11 mouse cellular contexts compared by ENCODE assay signal in genomic region chr10:22868386-22868918, GRCm38 (mm10). TPM values are rescaled to one million over a fixed set of nuclear protein-coding genes. Genes with fewer than 3 reads are reported as not detected.
A peak's percentile ranks its signal among the peaks of the same experiment; 100 is the strongest.
DNase-seq lines count a peak whose midpoint lies in the region; ATAC-seq and TF ChIP-seq lines count a peak whose summit lies in the region.
"Had no signal": no experiment of that assay in that cellular context is flagged by ENCODE, and none has a peak within 500 bp of the region (broad histone marks: within the 10 kb centered on the region; RNA-seq: fewer than 3 reads in every experiment).

No protein-coding gene starts in this region.

- no peaks in the 10 kb centered on the region for H3K36me3 ChIP-seq in midbrain, embryonic 14.5 days (ENCODE audit: control insufficient read depth, insufficient read depth, low read length)
- no peaks in the 10 kb centered on the region for H3K36me3 ChIP-seq in midbrain, embryonic 11.5 days (ENCODE audit: control insufficient read depth, insufficient read depth, low read length)
- no peaks in the 10 kb centered on the region for H3K36me3 ChIP-seq in heart, embryonic 13.5 days
- H3K36me3 ChIP-seq in midbrain, postnatal 0 days (ENCODE audit: insufficient read depth, low read length), result no peaks in the 10 kb centered on the region
- H3K36me3 ChIP-seq: liver, embryonic 12.5 days had no signal

- peak; percentile 49 for DNase-seq in midbrain, embryonic 14.5 days
- DNase-seq in midbrain, embryonic 11.5 days (ENCODE audit: low spot score, missing footprints), result no peak
- DNase-seq in kidney, adult 9 months, result peak; percentile 23
- peak; percentile 46 for DNase-seq in midbrain, postnatal 0 days (ENCODE audit: low spot score)
- DNase-seq in MN1 (ENCODE audit: low spot score), result no peak
- no peak for DNase-seq in cerebellum, adult 11 months
- DNase-seq in layer of hippocampus, postnatal 36 days, result no peak
- DNase-seq: cerebellum, adult 9-11 months; thymus, adult 2 months had no signal

- ATAC-seq in midbrain, embryonic 14.5 days (ENCODE audit: low FRiP score, low TSS enrichment), result no peak
- ATAC-seq in midbrain, embryonic 11.5 days (ENCODE audit: low FRiP score), result no peak
- ATAC-seq in heart, embryonic 13.5 days (ENCODE audit: extremely low read depth, insufficient number of reproducible peaks, low FRiP score, low TSS enrichment), result no peak
- no peak for ATAC-seq in midbrain, postnatal 0 days (ENCODE audit: low FRiP score)
- ATAC-seq: liver, embryonic 12.5 days had no signal

- no peak overlapping the region for H3K9ac ChIP-seq in midbrain, embryonic 14.5 days (replicated peaks; ENCODE audit: low read length)
- no peak overlapping the region for H3K9ac ChIP-seq in midbrain, embryonic 11.5 days (ENCODE audit: low read length)
- H3K9ac ChIP-seq in heart, embryonic 13.5 days, result no peak overlapping the region
- H3K9ac ChIP-seq in midbrain, postnatal 0 days (replicated peaks; ENCODE audit: low read length, poor library complexity, severe bottlenecking), result no peak overlapping the region
- H3K9ac ChIP-seq: liver, embryonic 12.5 days had no signal

- H3K4me2 ChIP-seq in midbrain, embryonic 14.5 days (ENCODE audit: low read length), result no peak overlapping the region
- no peak overlapping the region for H3K4me2 ChIP-seq in midbrain, embryonic 11.5 days
- peak overlapping the region; percentile 38 for H3K4me2 ChIP-seq in heart, embryonic 13.5 days
- no peak overlapping the region for H3K4me2 ChIP-seq in midbrain, postnatal 0 days (ENCODE audit: low read depth, low read length, poor library complexity, severe bottlenecking)
- H3K4me2 ChIP-seq: liver, embryonic 12.5 days had no signal

- no peaks in the 10 kb centered on the region for H3K27me3 ChIP-seq in midbrain, embryonic 14.5 days (ENCODE audit: control insufficient read depth, insufficient read depth, low read length)
- H3K27me3 ChIP-seq in midbrain, embryonic 11.5 days (ENCODE audit: control insufficient read depth, insufficient read depth, low read length), result no peaks in the 10 kb centered on the region
- no peaks in the 10 kb centered on the region for H3K27me3 ChIP-seq in heart, embryonic 13.5 days (replicated peaks)
- no peaks in the 10 kb centered on the region for H3K27me3 ChIP-seq in midbrain, postnatal 0 days (ENCODE audit: insufficient read depth, low read length)
- H3K27me3 ChIP-seq: liver, embryonic 12.5 days had no signal

- H3K4me3 ChIP-seq in midbrain, embryonic 14.5 days (replicated peaks; ENCODE audit: low read depth, low read length), result no peak overlapping the region
- no peak overlapping the region for H3K4me3 ChIP-seq in midbrain, embryonic 11.5 days (ENCODE audit: low read depth, low read length)
- no peak overlapping the region for H3K4me3 ChIP-seq in heart, embryonic 13.5 days
- no peak overlapping the region for H3K4me3 ChIP-seq in midbrain, postnatal 0 days (ENCODE audit: low read depth, low read length)
- H3K4me3 ChIP-seq: liver, embryonic 12.5 days had no signal

- 37% methylated on average over 8 of the region's 8 CpGs for WGBS in midbrain, embryonic 14.5 days
- WGBS in midbrain, embryonic 11.5 days, result 52% methylated on average over 8 of the region's 8 CpGs
- 14% methylated on average over 8 of the region's 8 CpGs for WGBS in heart, embryonic 13.5 days
- WGBS in midbrain, postnatal 0 days, result 47% methylated on average over 8 of the region's 8 CpGs

- no peaks in the 10 kb centered on the region for H3K4me1 ChIP-seq in midbrain, embryonic 14.5 days (ENCODE audit: control insufficient read depth, insufficient read depth, low read length)
- no peaks in the 10 kb centered on the region for H3K4me1 ChIP-seq in midbrain, embryonic 11.5 days (ENCODE audit: control insufficient read depth, insufficient read depth, low read length)
- peaks cover 16% of the 10 kb centered on the region for H3K4me1 ChIP-seq in heart, embryonic 13.5 days
- H3K4me1 ChIP-seq in midbrain, postnatal 0 days (ENCODE audit: insufficient read depth, low read length), result no peaks in the 10 kb centered on the region
- H3K4me1 ChIP-seq: liver, embryonic 12.5 days had no signal

- no peaks in the 10 kb centered on the region for H3K9me3 ChIP-seq in midbrain, embryonic 14.5 days (ENCODE audit: control insufficient read depth, low read length)
- H3K9me3 ChIP-seq in midbrain, embryonic 11.5 days (ENCODE audit: control insufficient read depth, low read length), result no peaks in the 10 kb centered on the region
- no peaks in the 10 kb centered on the region for H3K9me3 ChIP-seq in heart, embryonic 13.5 days
- no peaks in the 10 kb centered on the region for H3K9me3 ChIP-seq in midbrain, postnatal 0 days (ENCODE audit: low read length)
- H3K9me3 ChIP-seq: liver, embryonic 12.5 days had no signal

- no peak for TF ChIP-seq CTCF in midbrain, postnatal 0 days (IDR thresholded peaks at IDR 0.05)

- no peak overlapping the region for H3K27ac ChIP-seq in midbrain, embryonic 14.5 days (replicated peaks; ENCODE audit: low read depth, low read length)
- no peak overlapping the region for H3K27ac ChIP-seq in midbrain, embryonic 11.5 days (ENCODE audit: low read depth, low read length)
- peak overlapping the region; percentile 67; the same call in 1 of the 2 replicates for H3K27ac ChIP-seq in heart, embryonic 13.5 days (replicated peaks)
- no peak overlapping the region for H3K27ac ChIP-seq in midbrain, postnatal 0 days (ENCODE audit: low read depth, low read length)
- H3K27ac ChIP-seq: liver, embryonic 12.5 days had no signal

RNA-seq across cellular contexts. Expression of gene Tcf21, which starts 48.5 kb away (rescaled TPM):
- polyA plus RNA-seq in midbrain, embryonic 14.5 days (2014; fragmentation: Nextera tagmentation; extraction: Ambion mirVana), result not detected in 2 replicates
- polyA plus RNA-seq in midbrain, embryonic 11.5 days (2014; fragmentation: Nextera tagmentation; extraction: Ambion mirVana), result 0.11 TPM in 1 of 2 replicates, not detected in the other
- 61.7 and 63.3 TPM in 2 replicates for polyA plus RNA-seq in heart, embryonic 13.5 days (2015; fragmentation: Nextera tagmentation; extraction: Ambion mirVana)
- not detected in 2 replicates for total RNA-seq in midbrain, postnatal 0 days (2014; rRNA removed)
- not detected in 2 replicates for polyA plus RNA-seq in midbrain, postnatal 0 days (2015; fragmentation: Nextera tagmentation; extraction: Ambion mirVana)
- not detected for total RNA-seq in layer of hippocampus, postnatal 36 days (2021)

Comparison
In these comparisons a context has a peak if more than half of its experiments do, and no peak if none do; other contexts are left out.
1. DNase-seq: peak in midbrain, embryonic 14.5 days (single experiment), kidney, adult 9 months (single experiment) and midbrain, postnatal 0 days (single experiment); none in midbrain, embryonic 11.5 days (single experiment), MN1 (single experiment), cerebellum, adult 11 months (single experiment) and layer of hippocampus, postnatal 36 days (0 of 2).
2. RNA of gene Tcf21, which starts 48.5 kb away (polyA plus RNA-seq): 61.7 to 63.3 TPM in heart, embryonic 13.5 days; 0.11 TPM in midbrain, embryonic 11.5 days, not detected in midbrain, embryonic 14.5 days and not detected in midbrain, postnatal 0 days; every median in the first group is over 10 times any median in the second.